In the genomic region with DNA sequence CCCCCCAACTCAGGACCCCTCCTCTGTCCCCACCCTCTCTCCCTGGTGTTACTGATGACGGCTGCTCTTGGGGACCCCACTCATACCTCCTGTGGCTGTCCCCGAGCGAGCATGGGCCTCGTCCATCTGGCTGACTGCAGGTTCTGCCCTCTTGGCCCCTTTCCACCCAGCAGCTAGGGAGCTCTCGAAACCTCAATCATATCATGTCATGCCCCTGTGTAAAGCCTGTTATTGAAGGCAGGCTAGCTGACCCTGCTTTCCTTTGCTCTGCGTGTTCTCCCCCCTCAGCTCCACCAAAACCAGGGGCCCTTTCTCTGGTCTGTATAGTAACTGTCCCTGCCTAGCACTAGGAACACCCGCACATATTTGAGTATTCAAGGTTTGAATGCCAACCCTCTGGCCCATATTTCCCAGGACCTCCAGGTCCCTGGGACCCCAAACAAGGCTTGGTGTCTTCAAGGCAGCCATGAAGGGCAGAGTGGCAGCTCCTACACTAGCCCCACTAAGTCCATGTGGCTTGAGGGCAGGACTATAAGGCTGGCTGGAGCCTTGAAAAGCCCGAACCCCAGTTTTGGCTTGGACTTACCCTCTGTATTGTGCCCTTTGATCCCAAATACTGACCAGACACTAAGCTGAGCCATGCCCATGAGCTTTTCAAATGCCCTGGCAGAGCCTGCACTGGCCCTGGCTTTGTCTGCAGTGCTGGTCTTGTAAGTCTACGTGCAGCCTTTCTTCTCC, we compare ENCODE assay signal across 9 mouse cellular contexts. TPM values are rescaled to one million over a fixed set of nuclear protein-coding genes. Genes with fewer than 3 reads are reported as not detected.
DNase-seq lines count a peak whose midpoint lies in the region; ATAC-seq and TF ChIP-seq lines count a peak whose summit lies in the region.
"Had no signal": no experiment of that assay in that cellular context is flagged by ENCODE, and none has a peak within 500 bp of the region (broad histone marks: within the 10 kb centered on the region; RNA-seq: fewer than 3 reads in every experiment).

No protein-coding gene starts in this region.

- no peak for ATAC-seq in kidney, postnatal 0 days (replicated peaks; ENCODE audit: low FRiP score, low read depth)
- no peak; the same call in 1 of the 2 replicates for ATAC-seq in forebrain, embryonic 12.5 days (ENCODE audit: low FRiP score)
- ATAC-seq in liver, embryonic 15.5 days (ENCODE audit: insufficient read depth): 0 out of 2 replicates have a peak, but pooled peaks have one; percentile 8
- no peak for ATAC-seq in inflammation-experienced regulatory T-cells, adult 6 months

- peak; percentile 18 to 27 for DNase-seq in cerebellum, adult 2 months
- no peak for DNase-seq in cerebellum, postnatal 4 days (ENCODE audit: low spot score in 2 of 2)
- DNase-seq in kidney, postnatal 0 days (ENCODE audit: low spot score): no peak
- no peak for DNase-seq in kidney, postnatal 10 days
- no peak for DNase-seq in frontal cortex, postnatal 36 days (ENCODE audit: low spot score in 2 of 2)

- WGBS in cerebellum, adult 2 months: 34% methylated on average over 9 of the region's 9 CpGs
- 45% methylated on average over 9 of the region's 9 CpGs for WGBS in kidney, postnatal 0 days
- 15% methylated on average over 9 of the region's 9 CpGs for WGBS in forebrain, embryonic 12.5 days
- 33% methylated on average over 9 of the region's 9 CpGs for WGBS in liver, embryonic 15.5 days (ENCODE audit: insufficient replicate concordance)

- H3K4me3 ChIP-seq in cerebellum, adult 2 months (replicated peaks; ENCODE audit: insufficient read depth, low read depth, low read length): no peak overlapping the region
- no peak overlapping the region for H3K4me3 ChIP-seq in kidney, postnatal 0 days (replicated peaks; ENCODE audit: low read depth, low read length)
- H3K4me3 ChIP-seq in forebrain, embryonic 12.5 days (replicated peaks): no peak overlapping the region
- no peak overlapping the region for H3K4me3 ChIP-seq in liver, embryonic 15.5 days (replicated peaks)

- no peaks in the 10 kb centered on the region for H3K36me3 ChIP-seq in kidney, postnatal 0 days (ENCODE audit: insufficient read depth, low read length)
- H3K36me3 ChIP-seq in forebrain, embryonic 12.5 days (replicated peaks): no peaks in the 10 kb centered on the region
- H3K36me3 ChIP-seq in liver, embryonic 15.5 days (replicated peaks): no peaks in the 10 kb centered on the region

- TF ChIP-seq CTCF in cerebellum, adult 2 months (IDR thresholded peaks at IDR 0.05; ENCODE audit: borderline replicate concordance, insufficient read depth, low read depth, low read length): no peak
- TF ChIP-seq CTCF in kidney, postnatal 0 days (IDR thresholded peaks at IDR 0.05; ENCODE audit: low read depth): no peak

- no peak overlapping the region for H3K9ac ChIP-seq in kidney, postnatal 0 days (ENCODE audit: low read depth, low read length)
- H3K9ac ChIP-seq in forebrain, embryonic 12.5 days: 0 out of 2 replicates have a peak overlapping the region, but pooled peaks have one; percentile 25
- H3K9ac ChIP-seq in liver, embryonic 15.5 days: no peak overlapping the region

- TF ChIP-seq POLR2A in cerebellum, adult 2 months (IDR thresholded peaks at IDR 0.05; ENCODE audit: borderline replicate concordance, insufficient read depth, low read length): no peak

- H3K4me2 ChIP-seq in kidney, postnatal 0 days (ENCODE audit: low read length): no peak overlapping the region
- peak overlapping the region; percentile 25 for H3K4me2 ChIP-seq in forebrain, embryonic 12.5 days
- H3K4me2 ChIP-seq in liver, embryonic 15.5 days: no peak overlapping the region

- H3K27me3 ChIP-seq in cerebellum, adult 2 months (ENCODE audit: control insufficient read depth, insufficient read depth, low read length): no peaks in the 10 kb centered on the region
- no peaks in the 10 kb centered on the region for H3K27me3 ChIP-seq in kidney, postnatal 0 days (ENCODE audit: insufficient read depth, low read length)
- peaks cover 48% of the 10 kb centered on the region for H3K27me3 ChIP-seq in forebrain, embryonic 12.5 days
- 0 out of 2 replicates have a peak, but pooled peaks cover 3% of the 10 kb centered on the region for H3K27me3 ChIP-seq in liver, embryonic 15.5 days

- peaks cover 3% of the 10 kb centered on the region; the same call in 1 of the 2 replicates for H3K4me1 ChIP-seq in cerebellum, adult 2 months (ENCODE audit: control insufficient read depth, insufficient read depth, low read length)
- H3K4me1 ChIP-seq in kidney, postnatal 0 days (replicated peaks; ENCODE audit: insufficient read depth, low read length): peaks cover 41% of the 10 kb centered on the region
- H3K4me1 ChIP-seq in forebrain, embryonic 12.5 days: peaks cover 60% of the 10 kb centered on the region
- peaks cover 12% of the 10 kb centered on the region; the same call in 1 of the 2 replicates for H3K4me1 ChIP-seq in liver, embryonic 15.5 days (replicated peaks)

- no peak overlapping the region for H3K27ac ChIP-seq in cerebellum, adult 2 months (ENCODE audit: insufficient read depth, low read length)
- peak overlapping the region; percentile 21; the same call in 1 of the 2 replicates for H3K27ac ChIP-seq in kidney, postnatal 0 days
- H3K27ac ChIP-seq in forebrain, embryonic 12.5 days: peak overlapping the region; percentile 86
- H3K27ac ChIP-seq in liver, embryonic 15.5 days (replicated peaks): no peak overlapping the region
- H3K27ac ChIP-seq: macrophage had no signal

- no peaks in the 10 kb centered on the region for H3K9me3 ChIP-seq in kidney, postnatal 0 days (replicated peaks; ENCODE audit: low read length)
- H3K9me3 ChIP-seq in forebrain, embryonic 12.5 days: no peaks in the 10 kb centered on the region
- no peaks in the 10 kb centered on the region for H3K9me3 ChIP-seq in liver, embryonic 15.5 days (replicated peaks)

RNA-seq across cellular contexts. Expression of gene Fgfr3, which starts 15.7 kb away (rescaled TPM):
- 128 and 147 TPM in 2 replicates for polyA plus RNA-seq in cerebellum, adult 2 months (2012; rRNA removed)
- 14.4 and 15.0 TPM in 2 replicates for polyA plus RNA-seq in kidney, postnatal 0 days (2015; fragmentation: Nextera tagmentation; extraction: Ambion mirVana)
- 83.6 and 111 TPM in 2 replicates for polyA plus RNA-seq in forebrain, embryonic 12.5 days (2016; fragmentation: Nextera tagmentation; extraction: Ambion mirVana)
- 2.7 and 3.0 TPM in 2 replicates for polyA plus RNA-seq in liver, embryonic 15.5 days (2015; fragmentation: Nextera tagmentation; extraction: Ambion mirVana)
- not detected for polyA plus RNA-seq in inflammation-experienced regulatory T-cells, adult 6 months (2017; shearing (Covaris generic))
- polyA plus RNA-seq: macrophage had no signal

RNA-seq across cellular contexts. Expression of gene Tmem129, which starts 47.6 kb away (rescaled TPM):
- 50.1 and 50.2 TPM in 2 replicates for polyA plus RNA-seq in cerebellum, adult 2 months (2012; rRNA removed)
- 26.4 and 29.5 TPM in 2 replicates for polyA plus RNA-seq in kidney, postnatal 0 days (2015; fragmentation: Nextera tagmentation; extraction: Ambion mirVana)
- 34.6 and 39.6 TPM in 2 replicates for polyA plus RNA-seq in forebrain, embryonic 12.5 days (2016; fragmentation: Nextera tagmentation; extraction: Ambion mirVana)
- 20.6 and 23.1 TPM in 2 replicates for polyA plus RNA-seq in liver, embryonic 15.5 days (2015; fragmentation: Nextera tagmentation; extraction: Ambion mirVana)
- polyA plus RNA-seq in inflammation-experienced regulatory T-cells, adult 6 months (2017; shearing (Covaris generic)): 10 to 100 TPM; 26.3 to 33.7 (median 32.2) TPM

RNA-seq across cellular contexts. Expression of gene Tacc3, which starts 47.9 kb away (rescaled TPM):
- 9.2 and 9.8 TPM in 2 replicates for polyA plus RNA-seq in cerebellum, adult 2 months (2012; rRNA removed)
- polyA plus RNA-seq in kidney, postnatal 0 days (2015; fragmentation: Nextera tagmentation; extraction: Ambion mirVana): 74.3 and 84.9 TPM in 2 replicates
- 265 and 272 TPM in 2 replicates for polyA plus RNA-seq in forebrain, embryonic 12.5 days (2016; fragmentation: Nextera tagmentation; extraction: Ambion mirVana)
- 134 and 140 TPM in 2 replicates for polyA plus RNA-seq in liver, embryonic 15.5 days (2015; fragmentation: Nextera tagmentation; extraction: Ambion mirVana)
- 100 to 1,000 TPM in 1 of 3 experiments, 10 to 100 TPM in 2; 19.1 to 147 (median 22.1) TPM for polyA plus RNA-seq in inflammation-experienced regulatory T-cells, adult 6 months (2017; shearing (Covaris generic))

RNA-seq across cellular contexts. Expression of gene Slbp, which starts 53.4 kb away (rescaled TPM):
- 39.4 and 41.8 TPM in 2 replicates for polyA plus RNA-seq in cerebellum, adult 2 months (2012; rRNA removed)
- polyA plus RNA-seq in kidney, postnatal 0 days (2015; fragmentation: Nextera tagmentation; extraction: Ambion mirVana): 146 and 172 TPM in 2 replicates
- 265 and 268 TPM in 2 replicates for polyA plus RNA-seq in forebrain, embryonic 12.5 days (2016; fragmentation: Nextera tagmentation; extraction: Ambion mirVana)
- 246 and 270 TPM in 2 replicates for polyA plus RNA-seq in liver, embryonic 15.5 days (2015; fragmentation: Nextera tagmentation; extraction: Ambion mirVana)
- 100 to 1,000 TPM; 121 to 329 (median 129) TPM for polyA plus RNA-seq in inflammation-experienced regulatory T-cells, adult 6 months (2017; shearing (Covaris generic))

Comparison
In these comparisons a context has a peak if more than half of its experiments do, and no peak if none do; other contexts are left out.
1. DNase-seq: peak in cerebellum, adult 2 months (2 of 2); none in cerebellum, postnatal 4 days (0 of 2), kidney, postnatal 0 days (single experiment), kidney, postnatal 10 days (single experiment) and frontal cortex, postnatal 36 days (0 of 2).
2. H3K27ac ChIP-seq: peak in kidney, postnatal 0 days (single experiment) and forebrain, embryonic 12.5 days (single experiment); none in cerebellum, adult 2 months (single experiment) and liver, embryonic 15.5 days (single experiment).